Mouse (Mus musculus) spleen, adult 2 months (tissue): ENCODE data around the gene Slc22a20. TPM values are rescaled to one million over a fixed set of nuclear protein-coding genes. Genes with fewer than 3 reads are reported as not detected.

Experiments used
- DNase-seq, 2 experiments: peaks; one replicate each; pipeline versions ENCODE4 v3.0.0 to v3.0.0-alpha.2; 2012 to 2021; ENCODE audit warnings: low spot score in 2 of 2, low read depth in 1 of 2
- H3K27ac ChIP-seq: fragments of 200-500 bp; 2 replicates; pipeline ENCODE4 v1.5.1; 2012; ENCODE audit warnings: low read length, inconsistent platforms; ENCODE audit not compliant: insufficient read depth
- H3K27me3 ChIP-seq: fragments of 200-500 bp; 2 replicates; pipeline ENCODE4 v1.6.1; 2012; ENCODE audit warnings: mild to moderate bottlenecking, moderate library complexity, low read length, inconsistent platforms; ENCODE audit not compliant: control insufficient read depth, insufficient read depth
- H3K36me3 ChIP-seq: fragments of 200-500 bp; 2 replicates; pipeline ENCODE4 v1.6.1; 2012; ENCODE audit warnings: mild to moderate bottlenecking, low read length, inconsistent platforms; ENCODE audit not compliant: control insufficient read depth, insufficient read depth
- H3K4me1 ChIP-seq: fragments of 200-500 bp; 2 replicates; pipeline ENCODE4 v1.6.1; 2011; ENCODE audit warnings: inconsistent platforms; ENCODE audit not compliant: control insufficient read depth, insufficient read depth, insufficient read length
- H3K4me3 ChIP-seq: fragments of 200-500 bp; 2 replicates; pipeline ENCODE4 v1.5.1; 2011; ENCODE audit warnings: mild to moderate bottlenecking, inconsistent platforms; ENCODE audit not compliant: insufficient read depth, insufficient read length; ENCODE audit errors: extremely low read depth
- CTCF ChIP-seq: fragments of 200-500 bp; IDR thresholded peaks from 2 replicates; pipeline ENCODE4 v1.5.1; 2011; ENCODE audit warnings: mild to moderate bottlenecking, inconsistent platforms; ENCODE audit not compliant: insufficient read depth, insufficient read length, insufficient replicate concordance; ENCODE audit errors: extremely low read depth
- POLR2A ChIP-seq: fragments of 200-500 bp; IDR thresholded peaks from 2 replicates; pipeline ENCODE4 v1.6.1; 2011; ENCODE audit warnings: low read depth, low read length, inconsistent platforms
- WGBS: fragments of 180-500 bp; shearing (Covaris S2); methylation state at CpG from one replicate; pipeline ENCODE4 v1.1.7; 2018; 5-methylcytosine and 5-hydroxymethylcytosine counted together
- polyA plus RNA-seq: library from polyadenylated mRNA; depleted of rRNA; stranded (reverse); fragments of >200 nt; gene quantifications from 2 replicates; pipeline ENCODE4 v1.2.3, GENCODE M21; 2012

Slc22a20 gene
- polyA plus RNA-seq, 1 experiment, result not detected

- H3K4me3 ChIP-seq, result no peak overlapping the region
These were observed 32.5 kb upstream of the Slc22a20 start for GRCm38 (mm10) chr19:6018142-6019089.

GRCm38 (mm10) chr19:6016532-6016931 is 30.6 kb upstream of the Slc22a20 start:
- no peak overlapping the region for H3K27ac ChIP-seq
- no peak for TF ChIP-seq CTCF
- no peak for TF ChIP-seq POLR2A
- H3K36me3 ChIP-seq, result 0 out of 2 replicates have a peak, but pooled peaks cover 2% of the 10 kb centered on the region
- WGBS, result 79% methylated on average over 7 of the region's 7 CpGs
- DNase-seq, result no peak
- H3K4me3 ChIP-seq, result no peak overlapping the region
- peaks cover 13% of the 10 kb centered on the region; the same call in 1 of the 2 replicates for H3K4me1 ChIP-seq
- no peaks in the 10 kb centered on the region for H3K27me3 ChIP-seq

More at GRCm38 (mm10) chr19:6018142-6019089, 32.5 kb upstream of the Slc22a20 start:
- peaks cover 13% of the 10 kb centered on the region; the same call in 1 of the 2 replicates for H3K4me1 ChIP-seq
- H3K36me3 ChIP-seq, result 0 out of 2 replicates have a peak, but pooled peaks cover under 1% of the 10 kb centered on the region
- WGBS, result 23% methylated on average over 15 of the region's 15 CpGs
- TF ChIP-seq CTCF (peak; percentile 90; the same call in 1 of the 2 replicates), POLR2A (no peak)
- H3K27ac ChIP-seq, result no peak overlapping the region
- peak; percentile 81 to 85 for DNase-seq
- H3K27me3 ChIP-seq, result no peaks in the 10 kb centered on the region

- TF ChIP-seq POLR2A, result no peak
- TF ChIP-seq CTCF, result no peak
- Histone ChIP-seq H3K27ac (peak within 1 kb of the TSS; percentile 84), H3K27me3 (no peaks in the 10 kb centered on the region), H3K4me3 (peak within 1 kb of the TSS; percentile 81), H3K36me3 (peaks cover 6% of the 10 kb centered on the region), H3K4me1 (peaks cover 13% of the 10 kb centered on the region; the same call in 1 of the 2 replicates)
- WGBS, result 7% methylated on average over 40 of the region's 40 CpGs
- peak in 1 of 2 experiments; percentile 59 for DNase-seq
These were observed 29.8 kb upstream of the Slc22a20 start, which contains the start of gene Capn1 for GRCm38 (mm10) chr19:6015511-6016315. Capn1 (minus strand) TSS chr19:6015897.

- peak overlapping the region; percentile 84 for H3K27ac ChIP-seq
- peak in 1 of 2 experiments; percentile 36 for DNase-seq
- WGBS, result 4% methylated on average over 15 of the region's 18 CpGs
- peaks cover 11% of the 10 kb centered on the region for H3K36me3 ChIP-seq
- no peak for TF ChIP-seq CTCF
- TF ChIP-seq POLR2A, result peak; percentile 22; the same call in 1 of the 2 replicates
- H3K4me3 ChIP-seq, result peak overlapping the region; percentile 81
- no peaks in the 10 kb centered on the region for H3K27me3 ChIP-seq
- H3K4me1 ChIP-seq, result peaks cover 13% of the 10 kb centered on the region; the same call in 1 of the 2 replicates
These were observed 29.1 kb upstream of the Slc22a20 start for GRCm38 (mm10) chr19:6014991-6015510.

GRCm38 (mm10) chr19:6013691-6014090 is 27.7 kb upstream of the Slc22a20 start:
- H3K4me1 ChIP-seq, result peaks cover 13% of the 10 kb centered on the region; the same call in 1 of the 2 replicates
- no peak overlapping the region for H3K4me3 ChIP-seq
- peaks cover 17% of the 10 kb centered on the region for H3K36me3 ChIP-seq
- 96% methylated on average over 10 of the region's 10 CpGs for WGBS
- H3K27me3 ChIP-seq, result no peaks in the 10 kb centered on the region
- DNase-seq, result no peak
- H3K27ac ChIP-seq, result no peak overlapping the region
- TF ChIP-seq CTCF, result no peak
- no peak for TF ChIP-seq POLR2A

- Histone ChIP-seq H3K36me3 (peaks cover 37% of the 10 kb centered on the region), H3K4me1 (peaks cover under 1% of the 10 kb centered on the region; the same call in 1 of the 2 replicates)
- WGBS, result 97% methylated on average over 8 of the region's 8 CpGs
These were observed 23.2 kb upstream of the Slc22a20 start for GRCm38 (mm10) chr19:6009137-6009536.

More at GRCm38 (mm10) chr19:6009137-6009536, 23.2 kb upstream of the Slc22a20 start:
- DNase-seq, result no peak
- no peak for TF ChIP-seq CTCF
- no peak for TF ChIP-seq POLR2A
- Histone ChIP-seq H3K27ac (no peak overlapping the region), H3K27me3 (no peaks in the 10 kb centered on the region), H3K4me3 (no peak overlapping the region)
